ENCODE assay signal across 9 mouse cellular contexts in genomic region chr7:135485796-135486410, GRCm38 (mm10). TPM values are rescaled to one million over a fixed set of nuclear protein-coding genes. Genes with fewer than 3 reads are reported as not detected.
DNase-seq lines count a peak whose midpoint lies in the region; ATAC-seq and TF ChIP-seq lines count a peak whose summit lies in the region.
"Had no signal": no experiment of that assay in that cellular context is flagged by ENCODE, and none has a peak within 500 bp of the region (broad histone marks: within the 10 kb centered on the region; RNA-seq: fewer than 3 reads in every experiment).

No protein-coding gene starts in this region.

- H3K9ac ChIP-seq in liver, embryonic 14.5 days (replicated peaks) = no peak overlapping the region
- no peak overlapping the region for H3K9ac ChIP-seq in liver, embryonic 12.5 days
- H3K9ac ChIP-seq in midbrain, embryonic 12.5 days (replicated peaks) = no peak overlapping the region

- peak; percentile 25; the same call in 1 of the 2 replicates for TF ChIP-seq CTCF in liver, embryonic 14.5 days (IDR thresholded peaks at IDR 0.05; ENCODE audit: low read depth)

- H3K36me3 ChIP-seq in liver, embryonic 14.5 days (replicated peaks; ENCODE audit: control insufficient read depth, insufficient read depth, low read depth) = no peaks in the 10 kb centered on the region
- no peaks in the 10 kb centered on the region for H3K36me3 ChIP-seq in liver, embryonic 12.5 days
- H3K36me3 ChIP-seq in forebrain, embryonic 10.5 days (replicated peaks) = no peaks in the 10 kb centered on the region
- no peaks in the 10 kb centered on the region for H3K36me3 ChIP-seq in midbrain, embryonic 12.5 days

- no peak for TF ChIP-seq EP300 in liver, embryonic 14.5 days (IDR thresholded peaks at IDR 0.05; ENCODE audit: low read depth)

- no peak overlapping the region for H3K27ac ChIP-seq in liver, embryonic 14.5 days
- no peak overlapping the region for H3K27ac ChIP-seq in liver, embryonic 12.5 days
- peak overlapping the region; percentile 69 for H3K27ac ChIP-seq in forebrain, embryonic 10.5 days
- H3K27ac ChIP-seq in midbrain, embryonic 12.5 days (replicated peaks) = no peak overlapping the region

- no peak overlapping the region for H3K4me3 ChIP-seq in liver, embryonic 14.5 days (ENCODE audit: insufficient read depth in 1 of 2, low read depth in 2 of 2, low read length in 2 of 2)
- H3K4me3 ChIP-seq in liver, embryonic 12.5 days = no peak overlapping the region
- H3K4me3 ChIP-seq in forebrain, embryonic 10.5 days = peak overlapping the region; percentile 7; the same call in 1 of the 2 replicates
- H3K4me3 ChIP-seq in midbrain, embryonic 12.5 days = no peak overlapping the region

- no peak for ATAC-seq in liver, embryonic 14.5 days (ENCODE audit: insufficient read depth)
- no peak for ATAC-seq in liver, embryonic 12.5 days
- ATAC-seq in cerebellum, adult (ENCODE audit: insufficient number of reproducible peaks, low FRiP score, low TSS enrichment) = peak; percentile 42
- peak; percentile 75 for ATAC-seq in midbrain, embryonic 12.5 days (ENCODE audit: low FRiP score, low read depth)
- no peak for ATAC-seq in erythroblast, adult 5-6 weeks (replicated peaks; ENCODE audit: low FRiP score, poor library complexity, severe bottlenecking)

- H3K4me1 ChIP-seq in liver, embryonic 14.5 days (replicated peaks; ENCODE audit: control insufficient read depth in 2 of 2, insufficient read depth in 2 of 2, low read length in 1 of 2) = no peaks in the 10 kb centered on the region
- H3K4me1 ChIP-seq in liver, embryonic 12.5 days = no peaks in the 10 kb centered on the region
- H3K4me1 ChIP-seq in forebrain, embryonic 10.5 days = peaks cover 39% of the 10 kb centered on the region
- peaks cover 32% of the 10 kb centered on the region for H3K4me1 ChIP-seq in midbrain, embryonic 12.5 days

- H3K9me3 ChIP-seq in liver, embryonic 14.5 days (ENCODE audit: control insufficient read depth, low read length) = no peaks in the 10 kb centered on the region
- H3K9me3 ChIP-seq in liver, embryonic 12.5 days (replicated peaks) = no peaks in the 10 kb centered on the region
- H3K9me3 ChIP-seq in forebrain, embryonic 10.5 days = no peaks in the 10 kb centered on the region
- H3K9me3 ChIP-seq in midbrain, embryonic 12.5 days = no peaks in the 10 kb centered on the region

- no peak for DNase-seq in liver, embryonic 14.5 days (ENCODE audit: low read depth in 3 of 3, low spot score in 3 of 3)
- DNase-seq in forebrain, embryonic 10.5 days (ENCODE audit: extremely low spot score, low spot score) = peak; percentile 60
- peak; percentile 78 for DNase-seq in layer of hippocampus, adult 8-10 months (ENCODE audit: low spot score in 2 of 2)
- no peak for DNase-seq in spleen, postnatal 10 days (ENCODE audit: low spot score in 2 of 2)

- WGBS in liver, embryonic 14.5 days (ENCODE audit: insufficient replicate concordance) = 17% methylated on average over 12 of the region's 12 CpGs
- whole genome bisulfite sequencing in liver, embryonic 12.5 days (ENCODE audit: insufficient replicate concordance) = 24% methylated on average over 12 of the region's 12 CpGs
- WGBS in forebrain, embryonic 10.5 days = 13% methylated on average over 12 of the region's 12 CpGs
- WGBS in midbrain, embryonic 12.5 days = 13% methylated on average over 12 of the region's 12 CpGs

- H3K4me2 ChIP-seq in liver, embryonic 14.5 days (ENCODE audit: low read depth) = no peak overlapping the region
- no peak overlapping the region for H3K4me2 ChIP-seq in liver, embryonic 12.5 days
- H3K4me2 ChIP-seq in midbrain, embryonic 12.5 days (replicated peaks) = peak overlapping the region; percentile 8

- no peaks in the 10 kb centered on the region; the same call in 1 of the 2 replicates for H3K27me3 ChIP-seq in liver, embryonic 14.5 days (ENCODE audit: control insufficient read depth, insufficient read depth, low read length)
- peaks cover 36% of the 10 kb centered on the region for H3K27me3 ChIP-seq in liver, embryonic 12.5 days (replicated peaks)
- peaks cover 66% of the 10 kb centered on the region for H3K27me3 ChIP-seq in forebrain, embryonic 10.5 days (ENCODE audit: poor library complexity, severe bottlenecking)
- H3K27me3 ChIP-seq in midbrain, embryonic 12.5 days = peaks cover 67% of the 10 kb centered on the region

RNA-seq across cellular contexts. Expression of gene Clrn3, which starts 42.6 kb away (rescaled TPM):
- polyA plus RNA-seq in liver, embryonic 14.5 days (2012; rRNA removed) = 0.02 TPM in 1 of 2 replicates, not detected in the other
- polyA plus RNA-seq in liver, embryonic 14.5 days (2014; fragmentation: Nextera tagmentation; extraction: Ambion mirVana) = not detected in 2 replicates
- polyA plus RNA-seq in liver, embryonic 12.5 days (2016; fragmentation: Nextera tagmentation; extraction: Ambion mirVana) = not detected in 2 replicates
- polyA plus RNA-seq in forebrain, embryonic 10.5 days (2016; fragmentation: Nextera tagmentation; extraction: Ambion mirVana) = not detected in 2 replicates
- total RNA-seq in layer of hippocampus, adult 8-10 months (2022) = not detected
- not detected in 2 replicates for polyA plus RNA-seq in midbrain, embryonic 12.5 days (2016; fragmentation: Nextera tagmentation; extraction: Ambion mirVana)
- total RNA-seq in erythroblast, adult 5-6 weeks (2015; ENCODE audit: low replicate concordance) = not detected in 2 replicates
- 0.26 TPM in 1 of 2 replicates, not detected in the other for total RNA-seq in erythroblast, adult 5-6 weeks (2017; ENCODE audit: low replicate concordance)
- polyA plus RNA-seq: testis, adult 2 months had no signal

RNA-seq across cellular contexts. Expression of gene Ptpre, which starts 51.4 kb away (rescaled TPM):
- 1.5 and 1.9 TPM in 2 replicates for polyA plus RNA-seq in liver, embryonic 14.5 days (2012; rRNA removed)
- 1.7 and 1.8 TPM in 2 replicates for polyA plus RNA-seq in liver, embryonic 14.5 days (2014; fragmentation: Nextera tagmentation; extraction: Ambion mirVana)
- polyA plus RNA-seq in liver, embryonic 12.5 days (2016; fragmentation: Nextera tagmentation; extraction: Ambion mirVana) = 4.6 and 6.0 TPM in 2 replicates
- 0.31 and 0.41 TPM in 2 replicates for polyA plus RNA-seq in forebrain, embryonic 10.5 days (2016; fragmentation: Nextera tagmentation; extraction: Ambion mirVana)
- 10 to 100 TPM; 49.5 to 52.8 (median 51.5) TPM for total RNA-seq in layer of hippocampus, adult 8-10 months (2022)
- polyA plus RNA-seq in midbrain, embryonic 12.5 days (2016; fragmentation: Nextera tagmentation; extraction: Ambion mirVana) = 1.4 and 1.6 TPM in 2 replicates
- total RNA-seq in erythroblast, adult 5-6 weeks (2015; ENCODE audit: low replicate concordance) = 11.9 and 16.1 TPM in 2 replicates
- 19.1 and 19.7 TPM in 2 replicates for total RNA-seq in erythroblast, adult 5-6 weeks (2017; ENCODE audit: low replicate concordance)

Comparison
In these comparisons a context has a peak if more than half of its experiments do, and no peak if none do; other contexts are left out.
1. ATAC-seq: peak in cerebellum, adult (single experiment) and midbrain, embryonic 12.5 days (single experiment); none in liver, embryonic 14.5 days (single experiment), liver, embryonic 12.5 days (single experiment) and erythroblast, adult 5-6 weeks (single experiment).
2. DNase-seq: peak in forebrain, embryonic 10.5 days (single experiment) and layer of hippocampus, adult 8-10 months (2 of 2); none in liver, embryonic 14.5 days (0 of 3) and spleen, postnatal 10 days (0 of 2).